Mouse (Mus musculus) right cerebral cortex, adult 18-20 months (tissue): ENCODE results near the gene Tmtc4.
A peak's percentile ranks its signal among the peaks of the same experiment; 100 is the strongest.

Experiments
- DNase-seq: peaks from one replicate; pipeline ENCODE4 v3.0.0; 2022; ENCODE audit warnings: mixed read lengths

Gene Tmtc4

DNA sequence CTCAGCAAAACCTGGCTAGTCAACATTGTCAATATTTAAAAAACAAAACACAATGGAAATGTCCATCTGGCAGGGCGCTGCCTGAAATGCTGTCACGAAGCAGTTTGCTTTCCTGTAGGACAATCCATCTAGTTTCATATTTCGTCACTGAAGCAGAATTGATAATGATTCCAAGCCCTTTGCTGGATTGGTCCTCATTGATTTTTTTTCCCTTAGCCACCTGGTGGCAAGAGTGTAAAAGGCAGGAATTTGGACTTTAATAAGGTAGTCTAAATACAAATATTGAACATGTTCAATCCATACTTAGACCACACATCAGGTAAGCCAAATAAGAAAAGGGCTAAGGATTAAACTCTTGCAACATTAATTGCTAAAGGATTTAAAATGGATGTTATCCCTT, 82.7 kb downstream of the Tmtc4 start:
- DNase-seq = no peak

- no peak for DNase-seq
Observed at GRCm38 (mm10) chr14:122900679-122901078, 83.2 kb downstream of the Tmtc4 start.

DNA sequence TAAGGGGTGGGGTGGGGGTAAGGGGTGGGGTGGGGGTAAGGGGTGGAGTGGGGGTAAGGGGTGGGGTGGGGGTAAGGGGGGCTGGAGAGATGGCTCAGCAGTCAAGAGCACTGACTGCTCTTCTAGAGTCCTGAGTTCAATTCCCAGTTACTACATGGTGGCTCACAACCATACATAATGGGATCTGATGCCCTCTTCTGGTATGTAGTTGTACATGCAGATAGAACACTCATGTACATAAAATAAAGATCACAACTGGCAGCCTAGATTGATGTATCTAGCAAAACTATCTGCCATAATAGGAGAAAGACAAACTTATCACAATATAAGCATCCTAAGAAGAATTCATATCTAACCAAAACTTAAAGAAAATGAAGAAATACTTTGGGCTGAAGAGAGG, 85.3 kb downstream of the Tmtc4 start:
- DNase-seq = no peak

GRCm38 (mm10) chr14:122896106-122896505, 87.7 kb downstream of the Tmtc4 start:
- DNase-seq = no peak

DNA sequence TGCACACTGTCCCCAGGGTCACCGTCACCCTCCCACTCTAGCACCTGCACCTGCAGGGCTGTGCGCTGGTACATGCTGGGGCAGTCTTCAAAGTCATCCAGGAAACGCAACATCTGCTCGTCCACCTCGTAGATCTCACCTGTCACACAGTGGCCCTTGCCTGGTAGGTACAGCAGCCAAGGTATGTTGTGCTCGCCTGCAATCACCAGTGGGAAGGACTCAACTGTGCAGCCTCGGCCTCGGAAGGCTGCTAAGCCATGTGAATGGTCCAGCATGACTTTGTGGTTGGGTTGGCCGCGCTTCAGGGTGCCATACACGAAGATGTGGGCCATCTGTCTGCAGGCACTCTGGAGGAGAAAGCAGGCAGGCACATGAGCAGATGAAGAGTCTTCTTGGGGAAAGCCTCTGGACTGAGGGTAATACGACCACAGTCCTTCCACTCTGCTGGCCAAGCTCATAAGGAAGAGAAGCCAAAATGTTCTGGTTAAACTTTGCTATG, 92.3 kb downstream of the Tmtc4 start:
- no peak for DNase-seq

DNA sequence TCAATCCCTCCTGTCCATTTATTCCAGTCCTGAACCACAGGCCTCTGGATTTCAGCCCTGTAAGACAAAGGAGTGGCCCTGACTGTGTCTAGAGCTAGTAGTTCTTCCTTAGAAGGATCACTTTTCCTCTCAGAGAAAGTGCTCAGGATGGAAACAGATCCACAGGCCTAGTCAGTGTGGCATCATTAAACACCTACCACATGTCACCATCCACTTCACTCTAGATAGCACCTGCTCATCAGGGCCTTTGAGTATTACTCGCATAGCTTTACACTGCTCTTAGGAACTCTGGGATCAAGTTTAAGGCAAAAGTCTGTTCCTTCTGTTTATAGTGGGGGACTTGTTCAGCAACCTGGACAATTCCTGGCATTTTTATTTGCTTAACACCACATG, 95.4 kb downstream of the Tmtc4 start:
- no peak for DNase-seq

- DNase-seq = no peak
Observed at GRCm38 (mm10) chr14:122887702-122888479, 95.9 kb downstream of the Tmtc4 start.

- DNase-seq = no peak
Observed at GRCm38 (mm10) chr14:122887278-122887677, 96.6 kb downstream of the Tmtc4 start.

DNA sequence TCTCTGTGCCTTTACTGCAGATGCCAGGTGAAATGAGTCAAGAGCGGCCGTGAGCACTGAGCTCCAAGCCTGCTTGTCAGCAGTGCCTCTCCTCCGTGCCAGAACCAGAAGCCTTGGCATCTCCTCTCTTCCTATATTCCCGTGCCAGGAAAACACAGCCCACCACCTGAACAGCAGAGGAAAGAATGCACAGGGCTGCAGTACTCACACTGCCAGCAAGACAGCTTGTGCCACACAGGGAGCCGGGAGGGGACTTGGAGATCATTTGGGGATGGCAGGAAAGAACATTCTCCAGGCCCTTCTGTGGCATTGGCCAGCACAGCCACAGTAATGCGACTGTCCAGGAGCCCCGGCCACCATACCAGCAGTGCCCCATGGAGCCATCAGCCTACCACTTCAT, 97.9 kb downstream of the Tmtc4 start:
- peak; percentile 51 for DNase-seq

DNA sequence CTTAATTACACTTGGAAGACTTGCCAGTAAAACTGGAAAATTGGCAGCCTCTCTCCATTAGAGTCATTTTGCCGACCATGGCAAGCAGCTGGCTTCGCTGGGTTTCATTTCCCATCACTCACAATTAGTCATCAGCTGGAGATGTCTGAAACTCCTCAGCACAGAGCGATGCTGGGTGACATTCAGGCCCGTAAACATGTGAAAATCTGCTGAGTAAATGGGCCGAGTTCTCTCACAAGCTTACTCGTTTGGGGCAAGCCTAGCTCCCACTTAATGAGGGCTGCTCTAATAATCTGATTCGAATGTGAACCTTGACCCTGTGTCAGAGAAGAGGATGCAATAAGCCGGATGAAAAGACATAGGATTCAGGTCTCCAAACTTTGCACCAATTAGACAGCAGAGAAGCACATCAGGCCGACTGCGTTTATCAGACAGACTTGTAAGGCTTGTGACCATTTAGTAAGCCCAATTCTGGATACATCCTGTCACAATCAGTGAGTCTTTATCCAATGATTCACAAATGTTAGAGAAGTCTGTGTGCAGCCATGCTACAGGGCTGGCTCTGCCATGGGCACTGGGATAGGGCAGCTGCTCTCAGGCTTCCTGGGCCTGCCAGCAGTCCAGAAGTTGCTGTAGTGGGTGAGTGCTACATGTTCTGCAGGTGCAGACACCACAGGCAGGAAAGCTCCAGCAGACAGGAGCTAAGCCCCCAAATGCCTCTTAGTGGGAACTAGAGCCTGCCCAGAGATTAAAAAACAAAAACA, 99.8 kb downstream of the Tmtc4 start:
- DNase-seq = peak; percentile 24

DNA sequence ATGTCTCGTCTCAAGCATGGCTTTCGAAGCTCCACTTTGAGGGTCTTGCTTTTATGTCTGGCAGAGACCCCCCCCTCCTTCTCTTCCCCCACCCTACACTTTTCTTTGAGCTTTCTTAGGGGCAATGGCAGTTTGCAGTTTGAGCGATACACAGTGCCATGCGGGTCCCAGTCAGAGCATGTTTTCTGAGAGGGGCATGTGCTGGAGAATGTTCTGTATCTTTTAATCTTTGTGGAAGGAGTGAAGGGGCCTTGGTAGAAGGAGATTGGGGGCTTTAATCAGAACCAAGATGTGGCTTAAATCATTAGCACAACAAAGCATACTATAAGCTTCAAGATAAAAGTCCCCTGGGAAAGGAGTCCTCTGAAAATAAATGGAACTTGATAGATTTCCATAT, 100.4 kb downstream of the Tmtc4 start:
- DNase-seq = no peak

DNA sequence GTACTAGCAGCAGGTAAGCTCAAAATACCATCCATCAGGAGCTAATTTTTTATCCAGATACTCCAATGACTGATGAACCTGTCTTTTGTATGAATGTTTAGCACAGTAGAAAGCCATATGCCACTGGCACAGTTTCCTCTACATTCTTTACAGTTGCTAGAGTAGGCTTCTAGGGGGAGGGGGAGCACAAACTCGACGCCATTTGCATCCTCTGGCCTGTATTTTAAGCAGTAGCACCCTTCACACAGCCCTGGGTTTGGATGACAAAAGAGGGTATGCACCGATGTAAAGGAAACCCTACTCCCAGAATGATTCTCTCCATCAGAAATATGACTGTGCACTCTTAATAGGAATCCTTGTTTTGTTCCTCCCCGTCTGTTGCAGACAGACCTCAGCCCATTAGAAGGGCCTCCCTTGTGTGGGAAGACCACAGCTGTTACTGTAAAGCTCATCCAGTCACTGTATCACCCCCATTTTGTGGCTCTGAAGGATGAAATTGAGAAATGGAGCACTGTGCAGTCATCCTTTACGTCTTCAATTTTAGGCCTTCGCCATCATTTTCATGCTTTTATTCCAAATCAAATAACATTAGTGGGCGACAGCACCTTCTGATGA, 100.9 kb downstream of the Tmtc4 start:
- DNase-seq = no peak

GRCm38 (mm10) chr14:122882201-122882639, 101.6 kb downstream of the Tmtc4 start:
- DNase-seq = no peak

DNA sequence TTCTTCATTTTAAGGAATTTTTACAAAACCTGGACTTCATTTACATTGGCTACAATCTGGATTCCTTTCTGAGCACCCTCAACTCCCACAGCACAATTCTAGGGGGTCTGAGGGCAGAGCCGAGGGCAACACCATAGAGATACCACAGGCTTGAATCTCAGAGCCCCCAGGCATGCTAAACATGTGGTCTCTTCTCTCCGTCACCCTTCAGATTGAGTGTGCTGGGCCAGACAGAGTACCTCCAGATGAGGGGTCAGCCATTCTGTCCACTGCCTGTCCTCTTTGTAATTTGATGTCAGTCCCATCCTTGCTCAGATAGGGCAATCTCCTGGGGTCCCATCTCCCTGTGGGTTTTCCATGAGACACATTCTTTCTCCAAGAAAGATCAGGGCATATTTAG, 102.1 kb downstream of the Tmtc4 start:
- no peak for DNase-seq

- DNase-seq = no peak
Observed at GRCm38 (mm10) chr14:122880291-122880690, 103.5 kb downstream of the Tmtc4 start.

GRCm38 (mm10) chr14:122877787-122878186, 106.0 kb downstream of the Tmtc4 start:
- no peak for DNase-seq

DNA sequence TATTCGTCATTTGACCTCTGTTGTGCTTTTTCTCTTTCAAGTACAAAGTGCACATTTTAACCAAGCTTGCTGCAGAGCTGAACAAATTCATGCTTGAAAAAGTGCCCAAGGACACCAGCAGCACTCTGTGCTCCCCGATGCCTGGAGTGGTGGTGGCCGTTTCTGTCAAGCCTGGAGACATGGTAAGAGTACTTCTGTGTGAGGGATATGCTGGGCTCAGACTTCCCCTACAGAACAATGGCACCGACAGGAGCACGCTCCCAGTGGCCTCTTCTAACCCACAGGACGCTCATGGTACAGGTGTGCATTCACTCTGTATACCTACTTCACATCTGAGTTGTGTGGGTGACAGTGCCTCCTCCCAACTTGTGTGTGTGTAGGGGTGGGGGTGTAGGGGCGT, 107.1 kb downstream of the Tmtc4 start:
- DNase-seq = no peak

GRCm38 (mm10) chr14:122876163-122876562, 107.7 kb downstream of the Tmtc4 start:
- DNase-seq = peak; percentile 86

DNA sequence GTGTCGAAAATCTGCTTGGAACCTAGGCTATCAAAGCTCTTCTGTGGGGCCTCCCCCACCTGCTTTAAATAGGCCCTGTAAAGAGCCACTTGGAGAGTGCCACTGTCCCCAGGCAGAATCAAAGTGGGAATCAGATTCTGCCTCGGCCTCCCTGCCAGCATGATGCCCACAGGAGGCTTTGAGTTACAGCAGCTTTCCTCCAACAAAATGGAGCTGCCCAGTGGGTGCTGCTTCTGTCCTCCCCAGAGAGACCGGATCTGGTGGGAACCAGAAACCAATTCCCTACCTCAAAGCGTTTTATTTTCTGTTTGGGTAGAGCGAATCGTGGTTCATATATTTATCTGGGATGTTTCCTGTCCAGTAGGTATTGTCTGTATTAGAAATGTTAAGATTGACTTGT, 108.2 kb downstream of the Tmtc4 start:
- no peak for DNase-seq

GRCm38 (mm10) chr14:122875056-122875455, 108.8 kb downstream of the Tmtc4 start:
- no peak for DNase-seq

DNA sequence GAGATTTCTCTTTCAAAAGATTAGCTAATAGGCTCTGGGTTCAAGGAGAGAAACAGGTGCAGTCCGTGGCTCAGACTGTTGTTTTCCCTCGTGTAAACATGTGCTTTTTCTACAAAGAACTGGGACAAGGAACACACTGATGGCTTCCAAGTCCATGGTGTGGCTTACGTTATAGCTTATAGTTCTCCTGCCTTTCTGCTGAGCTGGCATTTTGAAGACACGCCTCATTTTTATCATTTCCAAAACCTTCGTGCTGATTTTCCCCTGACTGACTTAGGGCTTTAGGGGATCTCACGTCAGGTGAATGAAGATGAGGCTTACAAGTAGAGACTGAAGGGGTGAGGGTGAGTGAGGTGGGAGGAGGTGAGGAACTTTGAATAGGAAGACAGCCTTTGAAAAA, 111.2 kb downstream of the Tmtc4 start:
- DNase-seq = no peak

DNA sequence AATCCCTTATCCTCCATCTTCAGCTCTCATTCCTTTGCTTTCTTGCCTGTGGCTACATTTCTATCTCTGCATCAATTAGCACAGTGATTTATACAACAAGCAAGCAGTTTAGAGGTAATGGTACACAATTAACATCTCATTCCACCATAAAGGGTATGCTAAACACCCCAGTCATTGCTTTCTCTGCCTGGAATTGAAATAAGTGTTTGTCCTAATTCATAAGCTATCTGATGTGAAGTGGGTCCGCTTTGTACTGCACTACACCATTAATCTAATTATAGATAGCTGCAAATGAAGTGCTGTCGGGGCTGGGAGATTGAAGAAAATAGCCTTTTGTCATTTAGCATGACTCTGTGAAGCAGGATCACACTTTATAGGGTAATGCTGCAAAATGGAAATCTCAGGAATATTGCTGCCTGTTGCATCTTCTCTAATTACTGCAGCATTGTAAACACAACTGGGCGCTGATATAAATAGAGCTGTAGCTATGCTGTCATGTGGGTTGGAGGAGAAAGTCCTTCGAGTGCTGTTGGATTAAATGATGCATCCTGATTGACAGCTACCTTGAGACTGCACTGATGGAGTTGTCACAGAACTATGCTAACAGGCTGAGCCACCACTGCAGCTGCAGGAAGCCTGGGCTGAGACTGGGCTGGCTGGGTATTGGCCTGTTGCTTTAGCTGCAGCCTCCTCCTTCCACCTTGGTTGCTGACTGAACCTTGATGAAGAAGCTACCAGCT, 111.8 kb downstream of the Tmtc4 start:
- no peak for DNase-seq

DNA sequence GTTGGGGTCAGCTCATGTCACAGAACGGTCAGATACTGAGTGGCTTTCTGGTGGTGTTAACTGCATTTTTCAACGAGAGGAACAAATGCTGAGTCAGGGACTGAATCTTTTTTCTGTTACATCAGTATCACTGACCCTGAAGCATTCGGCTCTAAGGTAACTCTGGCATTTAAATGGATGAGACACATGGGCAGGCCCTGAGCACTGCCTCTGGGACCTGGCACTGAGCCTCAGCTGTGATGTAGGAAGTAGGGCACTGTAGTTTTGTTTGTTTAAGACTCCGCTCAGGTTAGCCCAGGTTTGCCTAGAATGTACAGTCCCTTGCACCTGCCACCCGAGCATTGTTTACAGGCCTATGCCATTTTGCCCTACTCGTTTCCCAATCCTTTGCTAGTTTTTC, 114.0 kb downstream of the Tmtc4 start:
- DNase-seq = no peak
